Mouse (Mus musculus) intestine, embryonic 15.5 days (tissue): Measurements from ENCODE around the gene Gnaq. TPM values are rescaled to one million over a fixed set of nuclear protein-coding genes. Genes with fewer than 3 reads are reported as not detected.

Source experiments
- ATAC-seq: fragments of 200-750 bp; cut with Nextera tagmentation; 2 replicates; pipeline ENCODE4 v1.8.0; 2017; ENCODE audit warnings: moderate TSS enrichment, moderate library complexity
- H3K27ac ChIP-seq: fragments of 300-500 bp; sonication (generic); 2 replicates; pipeline ENCODE4 v1.5.1; 2015; ENCODE audit warnings: mild to moderate bottlenecking, inconsistent platforms
- H3K27me3 ChIP-seq: fragments of 300-500 bp; sonication (generic); replicated peaks from 2 replicates; pipeline ENCODE4 v1.6.1; 2015; ENCODE audit warnings: inconsistent platforms
- H3K36me3 ChIP-seq: fragments of 300-500 bp; sonication (generic); 2 replicates; pipeline ENCODE4 v1.6.1; 2015; ENCODE audit warnings: inconsistent platforms
- H3K4me1 ChIP-seq: fragments of 300-500 bp; sonication (generic); replicated peaks from 2 replicates; pipeline ENCODE4 v1.6.1; 2015; ENCODE audit warnings: inconsistent platforms
- H3K4me2 ChIP-seq: fragments of 300-500 bp; sonication (generic); replicated peaks from 2 replicates; pipeline ENCODE4 v1.6.1; 2015; ENCODE audit warnings: mild to moderate bottlenecking, inconsistent platforms
- H3K4me3 ChIP-seq: fragments of 300-500 bp; sonication (generic); replicated peaks from 2 replicates; pipeline ENCODE4 v1.5.1; 2015; ENCODE audit warnings: inconsistent platforms
- H3K9ac ChIP-seq: fragments of 300-500 bp; sonication (generic); 2 replicates; pipeline ENCODE4 v1.6.1; 2015; ENCODE audit warnings: inconsistent platforms
- H3K9me3 ChIP-seq: fragments of 300-500 bp; sonication (generic); 2 replicates; pipeline ENCODE4 v1.6.1; 2016; ENCODE audit warnings: inconsistent platforms
- WGBS: fragments of 180-500 bp; shearing (Covaris S2); methylation state at CpG from one replicate; pipeline ENCODE4 v1.1.7; 2015; 5-methylcytosine and 5-hydroxymethylcytosine counted together
- polyA plus RNA-seq: library from polyadenylated mRNA; unstranded; fragments of >200 nt; fragmentation: Nextera tagmentation; extraction: Ambion mirVana; gene quantifications from 2 replicates; pipeline ENCODE4 v1.2.1, GENCODE M21; 2015

Gene Gnaq
- polyA plus RNA-seq, 1 experiment from 2014 or later = 28.3 TPM

DNA sequence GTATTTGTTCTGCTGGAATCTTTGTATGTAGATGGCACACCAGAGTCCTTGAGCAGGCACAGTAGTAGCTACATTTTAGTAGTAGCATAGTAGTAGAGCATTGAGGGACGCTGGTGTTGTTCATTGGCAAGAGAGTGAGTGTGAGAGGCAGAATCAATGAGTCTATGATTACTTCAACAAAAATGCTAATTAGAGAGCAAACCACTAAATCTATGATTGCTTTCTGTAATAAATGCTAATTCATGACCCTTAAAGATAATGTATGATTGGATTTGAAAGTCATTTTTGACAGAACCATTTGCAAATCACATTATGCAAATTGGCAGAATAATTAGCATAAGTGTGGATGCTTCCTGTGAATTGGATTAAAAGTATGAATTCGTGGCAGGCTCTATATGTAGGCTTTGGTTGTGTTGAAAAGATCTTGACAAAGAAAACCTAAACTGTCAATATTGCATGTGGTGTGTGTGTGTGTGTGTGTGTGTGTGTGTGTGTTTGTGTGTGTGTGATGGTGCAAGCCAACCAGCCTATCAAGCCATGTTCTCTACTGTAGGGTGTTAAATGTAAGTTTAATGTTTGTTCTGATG lies 82.9 kb downstream of the Gnaq start:
- Histone ChIP-seq H3K4me3 (no peak overlapping the region), H3K4me2 (no peak overlapping the region), H3K27ac (no peak overlapping the region), H3K27me3 (no peaks in the 10 kb centered on the region), H3K9me3 (no peaks in the 10 kb centered on the region), H3K9ac (no peak overlapping the region), H3K36me3 (0 out of 2 replicates have a peak, but pooled peaks cover under 1% of the 10 kb centered on the region), H3K4me1 (0 out of 2 replicates have a peak, but pooled peaks cover 2% of the 10 kb centered on the region)
- 87% methylated on average over 2 of the region's 2 CpGs for WGBS
- ATAC-seq = no peak

DNA sequence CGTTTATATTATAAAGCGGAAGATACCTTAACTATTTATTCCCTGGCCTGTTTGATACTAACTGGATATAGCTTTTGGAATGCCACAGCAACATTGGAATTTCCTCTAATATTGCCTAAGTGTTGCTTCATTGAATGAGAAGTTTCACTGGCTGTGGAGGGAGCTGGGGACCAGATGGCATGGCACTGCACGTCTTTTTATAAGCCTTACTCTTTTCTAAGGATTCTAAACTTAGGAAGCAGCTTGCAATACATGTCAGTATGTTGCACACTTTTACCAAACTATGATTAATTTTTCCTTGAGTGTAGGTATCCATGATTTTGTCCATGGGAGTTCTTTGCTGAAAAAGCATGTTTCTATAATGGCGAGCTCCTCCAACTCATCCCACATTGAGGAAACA lies 87.3 kb downstream of the Gnaq start:
- WGBS = 59% methylated on average over 4 of the region's 4 CpGs
- no peaks in the 10 kb centered on the region for H3K9me3 ChIP-seq

DNA sequence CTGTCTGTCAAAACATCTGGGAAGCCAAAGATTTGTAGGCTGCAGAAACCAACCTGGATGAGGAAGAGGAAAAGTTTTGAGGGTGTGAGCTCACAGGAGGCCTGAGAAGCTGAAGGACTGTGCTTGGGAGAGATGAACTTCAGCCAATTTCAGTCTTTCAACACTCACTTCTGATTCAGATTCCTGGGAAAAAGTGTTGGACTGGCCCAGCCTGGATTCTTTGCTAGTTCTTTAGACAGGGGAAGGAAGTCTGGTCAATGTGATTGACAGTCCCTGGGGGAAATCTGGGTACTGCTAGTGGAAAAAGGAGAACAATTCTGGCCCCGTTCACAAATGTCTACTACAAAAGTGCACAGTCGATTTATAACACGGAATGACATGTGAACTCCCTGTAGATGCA lies 89.9 kb downstream of the Gnaq start:
- no peak overlapping the region for H3K4me3 ChIP-seq
- H3K27ac ChIP-seq = no peak overlapping the region
- WGBS = 77% methylated on average over 3 of the region's 3 CpGs
- H3K9ac ChIP-seq = no peak overlapping the region
- no peaks in the 10 kb centered on the region for H3K4me1 ChIP-seq
- no peaks in the 10 kb centered on the region for H3K9me3 ChIP-seq
- H3K27me3 ChIP-seq = no peaks in the 10 kb centered on the region
- no peak overlapping the region for H3K4me2 ChIP-seq
- no peak for ATAC-seq
- H3K36me3 ChIP-seq = 0 out of 2 replicates have a peak, but pooled peaks cover 7% of the 10 kb centered on the region

More for the DNA sequence above, 87.3 kb downstream of the Gnaq start:
- no peak for ATAC-seq
- 0 out of 2 replicates have a peak, but pooled peaks cover 4% of the 10 kb centered on the region for H3K36me3 ChIP-seq
- H3K27me3 ChIP-seq = no peaks in the 10 kb centered on the region
- H3K4me1 ChIP-seq = 0 out of 2 replicates have a peak, but pooled peaks cover 2% of the 10 kb centered on the region
- H3K9ac ChIP-seq = no peak overlapping the region
- no peak overlapping the region for H3K27ac ChIP-seq
- H3K4me2 ChIP-seq = no peak overlapping the region
- no peak overlapping the region for H3K4me3 ChIP-seq

DNA sequence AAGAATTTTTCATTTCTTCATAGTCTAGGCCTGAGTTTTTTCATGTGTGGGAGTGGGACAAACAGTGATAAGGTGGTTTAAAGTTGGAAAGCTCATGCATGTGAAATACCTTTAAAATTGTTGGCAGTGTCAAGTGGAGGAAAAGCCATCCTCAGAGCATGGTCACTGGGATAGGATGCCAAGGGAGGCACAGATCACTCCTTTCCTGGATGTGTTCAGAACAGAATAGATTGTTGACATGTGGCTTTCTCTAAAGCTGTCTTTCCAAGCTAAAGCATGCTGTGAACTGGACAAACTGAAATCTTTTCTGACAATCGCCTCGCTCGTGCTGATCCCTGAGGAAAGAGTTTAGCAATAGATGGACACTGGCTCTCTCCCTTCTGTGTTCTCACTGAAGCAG lies 90.5 kb downstream of the Gnaq start:
- WGBS = 95% methylated on average over 3 of the region's 3 CpGs
- no peak overlapping the region for H3K4me2 ChIP-seq

DNA sequence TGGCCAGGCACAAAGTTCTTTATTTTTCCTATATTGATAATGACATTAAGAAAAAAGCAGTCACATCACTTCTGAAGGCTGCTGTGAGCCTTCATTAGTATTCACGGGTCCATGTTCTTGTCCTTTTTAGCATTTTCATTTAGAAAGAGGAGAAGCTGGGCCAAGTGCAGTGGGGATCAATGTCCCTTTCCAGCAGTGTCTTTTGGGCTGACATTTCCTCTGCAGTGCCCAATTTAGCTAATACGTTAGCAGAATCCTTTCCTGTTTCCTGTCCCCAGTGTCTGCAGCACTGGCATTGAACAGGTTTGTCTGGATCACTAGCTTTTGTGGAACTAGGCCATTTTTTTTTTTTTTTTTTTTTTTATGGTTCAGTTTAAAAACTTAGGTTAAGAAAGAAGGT lies 92.2 kb downstream of the Gnaq start:
- Histone ChIP-seq H3K27ac (no peak overlapping the region), H3K4me2 (no peak overlapping the region), H3K27me3 (no peaks in the 10 kb centered on the region), H3K9me3 (no peaks in the 10 kb centered on the region), H3K36me3 (0 out of 2 replicates have a peak, but pooled peaks cover 7% of the 10 kb centered on the region), H3K9ac (no peak overlapping the region), H3K4me3 (no peak overlapping the region), H3K4me1 (no peaks in the 10 kb centered on the region)
- no peak for ATAC-seq
- 66% methylated on average over 2 of the region's 2 CpGs for WGBS

More for the DNA sequence above, 90.5 kb downstream of the Gnaq start:
- Histone ChIP-seq H3K9ac (no peak overlapping the region), H3K4me1 (no peaks in the 10 kb centered on the region), H3K27me3 (no peaks in the 10 kb centered on the region), H3K36me3 (0 out of 2 replicates have a peak, but pooled peaks cover 7% of the 10 kb centered on the region), H3K9me3 (no peaks in the 10 kb centered on the region), H3K4me3 (no peak overlapping the region), H3K27ac (no peak overlapping the region)
- ATAC-seq = no peak

DNA sequence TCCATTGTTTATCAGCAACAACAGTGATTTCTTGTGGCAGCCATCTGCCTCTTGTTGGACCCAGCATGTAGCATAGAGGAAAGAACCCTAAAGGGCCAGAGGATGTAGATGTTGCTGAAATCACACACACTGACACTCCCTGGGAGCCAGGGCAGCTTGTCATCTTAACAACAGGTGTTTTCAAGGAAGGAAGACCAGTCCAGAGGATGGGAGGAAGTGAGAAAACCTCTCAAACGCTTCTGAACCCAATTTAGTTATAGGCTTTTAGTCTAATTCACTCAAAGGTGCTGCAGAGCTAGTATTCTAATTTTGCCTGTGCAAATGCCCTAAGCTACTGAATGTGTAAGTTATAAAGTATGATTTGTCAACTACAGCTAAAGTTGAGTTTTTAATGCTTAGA lies 99.0 kb downstream of the Gnaq start:
- Histone ChIP-seq H3K4me3 (no peak overlapping the region), H3K9me3 (no peaks in the 10 kb centered on the region), H3K4me2 (no peak overlapping the region), H3K27ac (no peak overlapping the region), H3K4me1 (no peaks in the 10 kb centered on the region), H3K36me3 (no peaks in the 10 kb centered on the region), H3K27me3 (no peaks in the 10 kb centered on the region), H3K9ac (no peak overlapping the region)
- 57% methylated on average over 1 of the region's 1 CpGs for WGBS
- ATAC-seq = no peak

DNA sequence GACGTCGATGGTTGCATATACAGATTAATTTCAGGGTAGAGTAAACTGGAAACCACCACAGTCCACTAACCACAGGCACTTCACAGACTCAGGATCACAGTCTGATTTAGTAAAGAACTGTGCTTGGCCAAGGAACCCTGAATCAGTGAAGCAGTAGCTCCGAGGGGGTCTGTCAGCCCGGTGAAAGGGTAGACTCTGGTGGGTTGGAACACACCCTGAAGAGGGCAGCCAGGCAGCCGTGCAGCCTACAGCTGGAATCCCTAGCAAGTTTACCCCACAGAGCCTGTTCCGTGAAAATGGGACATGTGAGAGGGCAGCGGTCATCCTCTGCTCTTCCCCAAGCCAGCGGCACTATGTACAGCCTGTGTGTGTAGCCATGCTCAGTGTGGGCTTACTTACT lies 103.0 kb downstream of the Gnaq start:
- Histone ChIP-seq H3K4me3 (no peak overlapping the region), H3K4me1 (peaks cover 8% of the 10 kb centered on the region; the same call in 1 of the 2 replicates), H3K4me2 (no peak overlapping the region), H3K9ac (no peak overlapping the region), H3K27me3 (no peaks in the 10 kb centered on the region), H3K27ac (no peak overlapping the region), H3K9me3 (no peaks in the 10 kb centered on the region), H3K36me3 (no peaks in the 10 kb centered on the region)
- 86% methylated on average over 8 of the region's 8 CpGs for WGBS
- ATAC-seq = no peak

DNA sequence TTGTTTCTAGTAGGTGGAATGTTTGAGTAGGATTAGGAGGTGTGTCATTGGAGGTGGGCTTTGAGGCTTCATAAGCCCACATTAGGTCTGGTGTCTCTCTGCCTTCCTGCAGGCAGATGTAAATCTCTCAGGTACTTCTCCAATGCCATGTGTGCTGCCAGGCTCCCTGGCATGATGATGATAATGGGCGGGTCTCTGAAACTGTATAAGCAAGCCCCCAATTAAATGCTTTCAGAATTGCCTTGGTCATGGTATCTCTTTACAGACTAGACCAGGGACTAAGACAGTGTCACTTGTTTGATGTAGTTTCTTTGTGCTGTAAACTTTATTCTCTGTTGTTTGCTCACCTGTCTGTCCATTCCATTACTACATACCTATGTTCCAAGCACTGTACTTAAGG lies 104.4 kb downstream of the Gnaq start:
- Histone ChIP-seq H3K4me2 (no peak overlapping the region), H3K27ac (no peak overlapping the region), H3K4me1 (peaks cover 14% of the 10 kb centered on the region; the same call in 1 of the 2 replicates), H3K27me3 (no peaks in the 10 kb centered on the region), H3K36me3 (no peaks in the 10 kb centered on the region), H3K4me3 (no peak overlapping the region), H3K9ac (no peak overlapping the region), H3K9me3 (no peaks in the 10 kb centered on the region)
- 93% methylated on average over 1 of the region's 1 CpGs for WGBS
- ATAC-seq = no peak

DNA sequence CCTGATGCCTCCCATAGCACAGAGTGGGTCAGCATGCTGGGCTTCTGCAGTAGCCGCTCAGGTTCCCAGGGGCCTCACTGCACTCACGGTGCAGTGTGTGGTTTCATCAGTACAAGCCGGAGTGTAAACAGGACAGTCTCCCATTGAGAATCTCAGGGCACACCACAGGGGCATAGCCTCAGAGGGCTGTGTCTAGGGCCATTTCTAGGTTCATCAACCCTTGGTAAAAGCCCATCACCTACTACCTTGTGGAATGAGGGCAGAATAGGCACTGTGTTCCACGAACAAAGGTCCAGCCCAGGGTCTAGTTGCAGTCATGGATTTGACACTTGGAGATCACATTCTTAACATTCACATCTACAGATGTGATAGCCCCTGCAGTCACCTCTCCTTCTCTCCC lies 105.4 kb downstream of the Gnaq start:
- H3K9me3 ChIP-seq = no peaks in the 10 kb centered on the region
- no peak for ATAC-seq
- H3K27me3 ChIP-seq = no peaks in the 10 kb centered on the region
- 67% methylated on average over 4 of the region's 4 CpGs for WGBS
- no peak overlapping the region for H3K4me2 ChIP-seq
- H3K27ac ChIP-seq = no peak overlapping the region
- H3K36me3 ChIP-seq = no peaks in the 10 kb centered on the region
- H3K9ac ChIP-seq = no peak overlapping the region
- H3K4me3 ChIP-seq = no peak overlapping the region
- peaks cover 14% of the 10 kb centered on the region; the same call in 1 of the 2 replicates for H3K4me1 ChIP-seq

DNA sequence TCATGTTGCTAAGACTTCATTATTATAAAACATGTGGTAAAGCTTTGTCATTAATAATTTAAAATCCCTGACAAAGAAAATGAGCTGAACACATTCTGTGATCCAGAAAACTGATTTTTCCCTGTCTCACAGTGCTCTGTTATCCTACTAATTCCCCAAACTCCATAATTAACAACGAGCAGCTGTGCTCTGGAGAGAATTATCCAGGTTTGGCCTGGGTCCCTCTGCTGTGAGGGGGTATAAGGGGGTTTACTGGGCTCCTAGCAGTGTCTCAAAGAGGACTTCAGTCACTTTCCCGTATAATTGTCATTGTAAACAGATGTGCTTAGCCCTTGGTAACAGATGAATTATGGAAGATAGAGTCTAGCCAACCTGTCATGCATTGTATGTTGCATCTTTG lies 105.9 kb downstream of the Gnaq start:
- 52% methylated on average over 2 of the region's 2 CpGs for WGBS
- Histone ChIP-seq H3K9me3 (no peaks in the 10 kb centered on the region), H3K27me3 (no peaks in the 10 kb centered on the region), H3K36me3 (no peaks in the 10 kb centered on the region), H3K4me1 (peaks cover 14% of the 10 kb centered on the region; the same call in 1 of the 2 replicates), H3K9ac (no peak overlapping the region), H3K4me2 (no peak overlapping the region), H3K27ac (no peak overlapping the region), H3K4me3 (no peak overlapping the region)
- ATAC-seq = no peak

DNA sequence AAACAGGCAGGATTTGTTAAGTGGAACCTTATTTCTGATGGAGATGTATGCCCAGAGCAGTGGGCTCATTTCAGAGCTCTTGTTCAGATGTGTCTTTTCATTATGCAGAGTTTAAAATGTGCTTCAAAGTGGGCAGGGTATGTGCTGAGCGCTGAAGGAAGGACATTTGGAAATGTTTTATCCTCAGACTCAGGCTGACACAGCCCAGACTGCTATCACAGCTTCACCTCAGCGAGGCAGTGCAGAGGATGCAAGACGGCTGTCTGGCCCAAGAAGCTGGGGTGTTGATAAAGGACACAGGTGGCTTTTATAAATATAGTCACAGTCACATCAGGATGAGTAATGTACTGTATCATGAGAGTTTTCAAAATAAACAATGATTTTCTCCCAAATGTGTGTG lies 110.1 kb downstream of the Gnaq start:
- WGBS = 43% methylated on average over 3 of the region's 3 CpGs
- peaks cover 12% of the 10 kb centered on the region; the same call in 1 of the 2 replicates for H3K4me1 ChIP-seq

DNA sequence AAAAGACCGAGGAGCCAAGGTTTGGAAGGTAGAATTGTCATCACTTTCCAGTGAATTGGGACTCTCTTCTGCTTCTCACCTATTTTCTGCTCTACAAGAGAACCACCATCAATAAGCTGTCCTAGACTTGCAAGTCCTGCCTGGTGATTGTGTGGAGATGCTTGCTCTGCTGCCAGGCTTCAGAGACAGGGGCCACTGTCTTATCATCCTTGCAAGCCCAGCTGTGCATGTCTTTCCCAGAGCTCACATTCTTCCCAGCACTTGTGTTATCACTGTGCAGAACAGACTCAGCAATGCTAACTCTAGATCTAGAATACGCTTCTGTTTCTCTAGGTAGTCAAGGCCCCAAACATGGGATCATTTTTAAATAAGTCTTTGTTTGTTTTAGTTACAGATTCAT lies 116.4 kb downstream of the Gnaq start:
- Histone ChIP-seq H3K4me3 (no peak overlapping the region), H3K4me1 (no peaks in the 10 kb centered on the region; the same call in 1 of the 2 replicates), H3K9ac (no peak overlapping the region), H3K27me3 (no peaks in the 10 kb centered on the region), H3K36me3 (no peaks in the 10 kb centered on the region), H3K4me2 (no peak overlapping the region), H3K9me3 (no peaks in the 10 kb centered on the region), H3K27ac (no peak overlapping the region)
- ATAC-seq = no peak
- 83% methylated on average over 2 of the region's 2 CpGs for WGBS

More for the DNA sequence above, 110.1 kb downstream of the Gnaq start:
- Histone ChIP-seq H3K27me3 (no peaks in the 10 kb centered on the region), H3K4me3 (no peak overlapping the region), H3K27ac (no peak overlapping the region), H3K9ac (no peak overlapping the region), H3K9me3 (no peaks in the 10 kb centered on the region), H3K4me2 (no peak overlapping the region), H3K36me3 (no peaks in the 10 kb centered on the region)
- no peak for ATAC-seq

DNA sequence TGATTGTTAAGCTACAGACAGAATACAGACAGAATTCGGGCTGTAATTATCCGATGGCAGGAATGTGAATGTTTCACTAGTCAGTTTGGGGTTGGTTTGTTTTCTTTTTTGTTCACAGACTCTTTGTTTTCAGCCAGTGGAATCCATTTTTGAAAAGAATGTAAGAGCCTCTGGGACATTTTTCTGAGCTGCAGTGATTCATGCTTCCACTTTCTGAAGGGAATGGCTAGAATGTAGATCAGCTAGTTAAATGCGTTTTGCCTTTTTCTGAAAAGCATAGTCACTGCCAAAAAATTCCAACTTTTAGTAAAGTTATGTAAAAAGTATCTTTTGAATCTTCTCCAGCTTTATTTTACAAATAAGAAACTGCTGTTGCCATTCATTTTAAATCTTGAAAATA lies 118.3 kb downstream of the Gnaq start:
- Histone ChIP-seq H3K27me3 (no peaks in the 10 kb centered on the region), H3K4me1 (no peaks in the 10 kb centered on the region; the same call in 1 of the 2 replicates), H3K27ac (no peak overlapping the region), H3K9ac (no peak overlapping the region), H3K4me2 (no peak overlapping the region), H3K9me3 (no peaks in the 10 kb centered on the region), H3K36me3 (no peaks in the 10 kb centered on the region), H3K4me3 (no peak overlapping the region)
- ATAC-seq = no peak
- WGBS = 53% methylated on average over 3 of the region's 3 CpGs
